Mouse (Mus musculus): ENCODE results near the gene Atxn7.

GRCm38 (mm10) chr14:14065142-14065498 lies 103.9 kb downstream of the Atxn7 start:
- TF ChIP-seq CTCF (IDR thresholded peaks at IDR 0.05; ENCODE audit: low read depth) (no peak), EP300 (IDR thresholded peaks at IDR 0.05; ENCODE audit: low read depth) (no peak)
